Mouse (Mus musculus) C2C12 (cell line): ENCODE results near the gene Atp5d.

Experiments
- CEBPB ChIP-seq: IDR thresholded peaks from one replicate; pipeline ENCODE4 v1.6.1; 2011; ENCODE audit warnings: low read depth, mild to moderate bottlenecking, control low read depth, moderate library complexity
- CTCF ChIP-seq: IDR thresholded peaks from one replicate; pipeline ENCODE4 v1.5.1; 2011; ENCODE audit not compliant: control insufficient read depth, insufficient read depth, insufficient read length
- FOSL1 ChIP-seq: IDR thresholded peaks from one replicate; pipeline ENCODE4 v1.8.0; 2011; ENCODE audit warnings: mild to moderate bottlenecking, low read length; ENCODE audit not compliant: poor library complexity, insufficient read depth, severe bottlenecking
- MAX ChIP-seq: IDR thresholded peaks from one replicate; pipeline ENCODE4 v1.6.1; 2011; ENCODE audit warnings: mild to moderate bottlenecking, control low read depth
- MYOD1 ChIP-seq: IDR thresholded peaks from one replicate; pipeline ENCODE4 v1.6.1; 2011; ENCODE audit warnings: low read depth; ENCODE audit not compliant: control insufficient read depth, insufficient read length
- MYOG ChIP-seq: IDR thresholded peaks from one replicate; pipeline ENCODE4 v1.6.1; 2011; ENCODE audit not compliant: control insufficient read depth, insufficient read length; ENCODE audit errors: extremely low read depth
- USF1 ChIP-seq: IDR thresholded peaks from one replicate; pipeline ENCODE4 v1.6.1; 2011; ENCODE audit warnings: low read depth, mild to moderate bottlenecking, control low read depth, moderate library complexity

GRCm38 (mm10) chr10:80169651-80170050 lies 31.2 kb downstream of the Atp5d start:
- TF ChIP-seq CTCF (no peak), MYOG (no peak), USF1 (no peak), MAX (no peak), CEBPB (no peak), FOSL1 (no peak), MYOD1 (no peak)
